In genomic region chr4:140125806-140126205, GRCm38 (mm10) we compare ENCODE assay signal across 13 mouse cellular contexts.
"Had no signal": no experiment of that assay in that cellular context is flagged by ENCODE, and none has a peak within 500 bp of the region (broad histone marks: within the 10 kb centered on the region; RNA-seq: fewer than 3 reads in every experiment).

No protein-coding gene starts in this region.

- DNase-seq: cerebellum, adult 9-10 months; cerebellum, adult 9-11 months; cerebellum, postnatal 36 days; embryo, embryonic 11 days; forebrain, postnatal 0 days; gastrocnemius, adult 2 months; gastrocnemius, postnatal 10 days; gastrocnemius, postnatal 14 days; gastrocnemius, postnatal 25 days; gastrocnemius, postnatal 36 days; heart, adult 11 months; heart, adult 18-20 months; heart, adult 2 months had no signal
